Mouse (Mus musculus) 416B (cell line): ENCODE data around the gene Amfr.

Experiments
- DNase-seq: peaks from one replicate; pipeline ENCODE4 v3.0.0; 2011; ENCODE audit warnings: low read depth

Amfr gene

GRCm38 (mm10) chr8:93981679-93982215, 30.9 kb downstream of the Amfr start:
- no peak for DNase-seq

GRCm38 (mm10) chr8:93980141-93980540, 32.5 kb downstream of the Amfr start:
- DNase-seq = no peak

GRCm38 (mm10) chr8:93976446-93977211, 36.0 kb downstream of the Amfr start:
- DNase-seq = no peak

GRCm38 (mm10) chr8:93975358-93975757, 37.3 kb downstream of the Amfr start:
- no peak for DNase-seq

- DNase-seq = no peak
Observed at GRCm38 (mm10) chr8:93974602-93975186, 37.9 kb downstream of the Amfr start.

- DNase-seq = no peak
Observed at GRCm38 (mm10) chr8:93973831-93974375, 38.7 kb downstream of the Amfr start.

GRCm38 (mm10) chr8:93972971-93973734, 39.5 kb downstream of the Amfr start:
- no peak for DNase-seq

- DNase-seq = no peak
Observed at GRCm38 (mm10) chr8:93972211-93972610, 40.4 kb downstream of the Amfr start.

- no peak for DNase-seq
Observed at GRCm38 (mm10) chr8:93971451-93971850, 41.2 kb downstream of the Amfr start.

GRCm38 (mm10) chr8:93969626-93970340, 42.9 kb downstream of the Amfr start:
- no peak for DNase-seq

GRCm38 (mm10) chr8:93968293-93968692, 44.3 kb downstream of the Amfr start:
- no peak for DNase-seq

GRCm38 (mm10) chr8:93960909-93961308, 51.7 kb downstream of the Amfr start:
- DNase-seq = no peak

- no peak for DNase-seq
Observed at GRCm38 (mm10) chr8:93958402-93958801, 54.2 kb downstream of the Amfr start.

- no peak for DNase-seq
Observed at GRCm38 (mm10) chr8:93952511-93952910, 60.1 kb downstream of the Amfr start.

GRCm38 (mm10) chr8:93950133-93950532, 62.5 kb downstream of the Amfr start:
- DNase-seq = no peak

GRCm38 (mm10) chr8:93946397-93946796, 66.2 kb downstream of the Amfr start:
- peak; percentile 41 for DNase-seq

GRCm38 (mm10) chr8:93945781-93946180, 66.9 kb downstream of the Amfr start:
- no peak for DNase-seq

GRCm38 (mm10) chr8:93941636-93942054, 71.0 kb downstream of the Amfr start:
- DNase-seq = no peak

- no peak for DNase-seq
Observed at GRCm38 (mm10) chr8:93940542-93941423, 71.9 kb downstream of the Amfr start.

GRCm38 (mm10) chr8:93938193-93938592, 74.4 kb downstream of the Amfr start:
- no peak for DNase-seq

GRCm38 (mm10) chr8:93933288-93933687, 79.4 kb downstream of the Amfr start:
- DNase-seq = no peak
